Mouse (Mus musculus): ENCODE data around the gene P4hb. TPM values are rescaled to one million over a fixed set of nuclear protein-coding genes. Genes with fewer than 3 reads are reported as not detected.
"Not testable (repeated sequence)": the region's sequence is repeated elsewhere in the genome, so short reads cannot be mapped to it uniquely, and the experiment has no call there.

The P4hb gene
- polyA plus RNA-seq, 1 experiment from 2014 or later = 442 TPM

DNA sequence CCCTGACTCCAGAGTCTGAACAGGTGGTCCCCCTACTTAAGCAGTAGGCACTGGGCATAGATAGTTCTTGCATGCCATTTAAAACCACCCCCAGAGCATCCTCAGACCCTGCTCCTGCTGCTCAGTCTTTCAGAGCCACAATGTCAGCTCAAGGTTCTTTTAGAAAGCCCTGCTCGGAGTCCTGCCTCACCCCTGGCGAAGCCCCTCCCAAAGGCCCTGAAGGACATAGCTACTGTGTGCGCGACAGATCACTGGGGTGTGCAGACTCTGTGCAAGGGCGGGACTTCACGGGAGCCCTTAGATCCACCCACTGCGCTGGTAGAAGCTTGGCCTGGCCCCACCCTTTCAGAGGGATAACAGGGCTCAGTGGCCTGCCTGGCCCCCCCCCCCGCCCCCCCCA is 36.2 kb upstream of the P4hb start:
- H3K27ac ChIP-seq = no peak overlapping the region
- WGBS (ENCODE audit: missing documents) = 90% methylated on average over 7 of the region's 8 CpGs
- H3K36me3 ChIP-seq (ENCODE audit: inconsistent target) = peaks cover 52% of the 10 kb centered on the region; the same call in 1 of the 2 replicates

DNA sequence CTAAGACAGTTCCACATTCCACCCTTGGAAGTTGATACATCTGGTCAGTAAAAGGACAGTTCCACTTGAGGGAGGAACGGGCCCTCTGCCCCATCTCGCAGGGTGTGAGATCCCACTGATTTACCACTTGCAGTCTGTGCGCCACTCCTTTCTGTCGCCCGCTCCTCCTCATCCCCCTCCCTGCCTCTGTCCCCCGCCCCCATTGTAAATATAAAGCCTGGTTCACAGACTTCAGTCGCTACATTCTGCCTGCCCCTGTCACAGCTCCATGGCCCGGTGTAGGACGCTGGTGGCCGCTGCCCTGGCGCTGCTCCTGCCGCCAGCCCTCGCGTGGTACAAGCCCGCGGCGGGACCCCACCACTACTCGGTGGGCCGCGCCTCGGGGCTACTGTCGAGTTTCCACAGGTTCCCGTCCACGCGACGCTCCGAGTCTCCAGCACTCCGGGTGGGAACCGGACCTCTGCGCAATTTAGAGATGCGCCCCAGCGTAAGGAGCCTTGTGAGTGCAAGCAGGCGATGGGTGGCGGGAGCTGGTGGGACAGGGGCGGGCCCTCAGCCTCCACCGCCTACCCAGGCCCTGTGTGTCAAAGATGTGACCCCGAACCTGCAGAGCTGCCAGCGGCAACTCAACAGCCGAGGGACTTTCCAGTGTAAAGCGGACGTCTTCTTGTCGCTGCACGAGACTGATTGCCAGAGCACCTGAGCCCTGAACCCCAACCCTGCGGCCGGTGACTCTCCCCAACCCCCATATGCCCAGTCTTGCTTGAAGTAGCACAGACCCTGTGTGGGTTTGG is 35.4 kb upstream of the P4hb start, which contains the start of gene Npb:
TSS of gene Npb (plus strand) at position 237 of the 794 bp plus-strand sequence.
- peaks cover 53% of the 10 kb centered on the region; the same call in 1 of the 2 replicates for H3K36me3 ChIP-seq (ENCODE audit: inconsistent target)
- 29% methylated on average over 45 of the region's 45 CpGs for WGBS (ENCODE audit: missing documents)
- no peak within 1 kb of the TSS for H3K27ac ChIP-seq

More for the DNA sequence above, 36.2 kb upstream of the P4hb start:
- Histone ChIP-seq H3K4me3 (ENCODE audit: inconsistent target) (no peak overlapping the region), H3K79me2 (ENCODE audit: inconsistent target) (peaks cover 10% of the 10 kb centered on the region; the same call in 1 of the 2 replicates)

DNA sequence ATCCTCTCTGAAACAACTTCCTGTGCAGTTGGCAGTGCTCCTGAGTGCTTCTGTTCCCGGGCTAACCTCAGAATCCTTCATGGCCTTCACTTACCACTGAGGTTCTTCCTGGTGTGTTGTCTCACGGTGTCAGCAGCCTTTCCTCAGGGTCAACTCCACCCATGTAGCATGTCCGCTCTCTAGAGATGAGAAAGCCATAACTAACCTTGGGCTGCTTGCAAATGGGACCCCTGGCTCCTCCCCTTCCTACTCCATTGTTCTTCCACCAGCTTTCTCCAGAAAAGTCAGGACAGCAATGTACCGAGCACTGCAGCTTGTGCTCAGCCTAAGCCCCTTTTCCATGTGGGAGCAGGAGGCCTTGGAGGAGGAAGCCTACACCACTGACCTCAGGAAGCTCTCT is 33.7 kb upstream of the P4hb start:
- H3K79me2 ChIP-seq (ENCODE audit: inconsistent target) = no peaks in the 10 kb centered on the region
- H3K27ac ChIP-seq = no peak overlapping the region
- whole genome bisulfite sequencing (ENCODE audit: missing documents) = 93% methylated on average over 4 of the region's 4 CpGs
- peaks cover 57% of the 10 kb centered on the region; the same call in 1 of the 2 replicates for H3K36me3 ChIP-seq (ENCODE audit: inconsistent target)
- H3K4me3 ChIP-seq (ENCODE audit: inconsistent target) = no peak overlapping the region

More for the DNA sequence above, 35.4 kb upstream of the P4hb start, which contains the start of gene Npb:
- Histone ChIP-seq H3K79me2 (ENCODE audit: inconsistent target) (peaks cover 2% of the 10 kb centered on the region; the same call in 1 of the 2 replicates), H3K4me3 (ENCODE audit: inconsistent target) (no peak within 1 kb of the TSS)

DNA sequence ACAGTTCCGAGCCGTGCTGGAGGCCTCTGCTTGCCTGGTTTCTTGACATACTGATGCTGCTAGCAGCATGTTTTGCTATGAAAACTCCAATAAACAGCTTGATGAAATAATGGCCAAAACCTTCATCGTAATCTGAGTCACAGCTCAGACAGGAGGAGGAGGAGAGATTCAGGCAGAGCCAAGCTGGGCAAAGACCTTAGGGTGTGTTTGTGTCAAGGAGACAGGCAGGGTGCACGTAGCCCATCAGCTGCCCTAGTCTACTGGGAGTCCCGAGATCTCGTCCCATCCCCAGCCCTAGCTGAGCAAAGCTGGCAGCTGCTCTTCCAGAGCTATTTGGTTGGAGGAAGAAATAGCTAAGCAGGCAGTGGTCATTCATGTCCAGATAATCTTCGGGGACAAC is 32.6 kb upstream of the P4hb start:
- Histone ChIP-seq H3K79me2 (ENCODE audit: inconsistent target) (no peaks in the 10 kb centered on the region), H3K4me3 (ENCODE audit: inconsistent target) (no peak overlapping the region), H3K36me3 (ENCODE audit: inconsistent target) (peaks cover 53% of the 10 kb centered on the region; the same call in 1 of the 2 replicates), H3K27ac (no peak overlapping the region)
- WGBS (ENCODE audit: missing documents) = 89% methylated on average over 7 of the region's 7 CpGs

- H3K4me3 ChIP-seq (ENCODE audit: inconsistent target) = no peak overlapping the region
- WGBS (ENCODE audit: missing documents) = 95% methylated on average over 2 of the region's 2 CpGs
Observed at GRCm38 (mm10) chr11:120603545-120603944, 30.5 kb upstream of the P4hb start.

DNA sequence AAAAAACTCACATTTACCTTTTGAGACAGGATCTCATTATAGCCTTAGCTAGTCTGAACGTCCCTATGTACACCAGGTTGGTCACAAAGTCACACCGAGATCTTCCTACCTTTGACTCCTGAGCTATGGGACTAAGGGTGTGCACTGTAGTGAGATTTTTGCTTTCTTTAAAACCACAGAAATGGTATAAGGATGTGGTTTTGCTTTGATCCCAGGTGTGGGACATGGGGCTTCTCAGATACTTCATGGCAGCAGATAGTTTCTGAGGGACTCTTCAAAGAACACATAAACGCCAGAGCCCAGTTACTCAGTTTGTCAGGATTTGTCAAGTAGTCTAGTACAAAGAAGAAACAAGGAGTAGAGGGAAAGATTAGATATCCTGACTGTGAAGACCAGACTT is 27.7 kb upstream of the P4hb start:
- Histone ChIP-seq H3K4me3 (ENCODE audit: inconsistent target) (no peak overlapping the region), H3K36me3 (ENCODE audit: inconsistent target) (peaks cover 52% of the 10 kb centered on the region; the same call in 1 of the 2 replicates), H3K27ac (no peak overlapping the region), H3K79me2 (ENCODE audit: inconsistent target) (peaks cover 35% of the 10 kb centered on the region)
- WGBS (ENCODE audit: missing documents) = 81% methylated on average over 3 of the region's 3 CpGs

More at GRCm38 (mm10) chr11:120603545-120603944, 30.5 kb upstream of the P4hb start:
- Histone ChIP-seq H3K36me3 (ENCODE audit: inconsistent target) (peaks cover 45% of the 10 kb centered on the region; the same call in 1 of the 2 replicates), H3K79me2 (ENCODE audit: inconsistent target) (peaks cover 15% of the 10 kb centered on the region), H3K27ac (no peak overlapping the region)

GRCm38 (mm10) chr11:120598990-120599549 is 26.0 kb upstream of the P4hb start:
- WGBS (ENCODE audit: missing documents) = 48% methylated on average over 16 of the region's 17 CpGs
- Histone ChIP-seq H3K36me3 (ENCODE audit: inconsistent target) (peaks cover 54% of the 10 kb centered on the region; the same call in 1 of the 2 replicates), H3K4me3 (ENCODE audit: inconsistent target) (peak overlapping the region; percentile 55), H3K79me2 (ENCODE audit: inconsistent target) (peaks cover 51% of the 10 kb centered on the region), H3K27ac (peak overlapping the region; percentile 85)

DNA sequence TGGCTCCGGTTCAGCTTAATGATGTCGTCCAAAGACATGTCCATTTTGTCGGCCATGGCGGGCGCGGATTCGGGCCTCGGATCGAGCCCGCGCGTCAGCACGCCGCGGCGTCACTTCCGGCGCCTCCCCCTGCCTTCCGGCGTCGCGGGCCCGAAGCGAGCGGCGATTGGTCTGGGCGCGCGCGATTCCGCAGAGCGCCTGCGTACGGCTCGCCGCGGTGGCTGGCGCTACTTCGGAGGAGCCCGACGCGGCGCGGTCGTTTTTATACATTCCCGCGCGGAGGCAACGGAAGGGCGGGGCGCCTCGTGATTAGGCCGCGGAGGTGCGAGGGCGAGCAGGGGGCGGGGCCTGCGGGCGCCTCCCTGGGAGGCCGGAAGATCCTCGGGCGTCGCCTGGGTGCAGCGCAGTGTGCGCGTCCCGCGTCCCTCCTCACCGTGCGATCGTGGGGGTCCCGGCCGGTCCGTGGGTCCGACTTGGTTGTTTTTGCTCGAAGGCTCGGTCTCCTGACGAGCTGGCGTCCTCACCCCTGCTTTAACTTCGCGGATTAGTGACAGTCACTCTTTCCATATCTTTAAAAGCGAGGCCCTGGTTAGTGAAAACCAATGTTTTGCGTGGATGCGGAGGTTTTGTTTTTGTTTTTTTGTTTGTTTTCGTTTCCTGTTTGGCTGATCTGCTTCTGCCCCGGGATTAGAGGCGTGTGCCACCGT is 25.4 kb upstream of the P4hb start, which contains the start of the genes Alyref and Anapc11:
TSS of gene Alyref (minus strand) at position 83 of the 707 bp plus-strand sequence.
TSS of gene Anapc11 (plus strand) at position 139 of the 707 bp plus-strand sequence.
- Histone ChIP-seq H3K36me3 (ENCODE audit: inconsistent target) (peaks cover 54% of the 10 kb centered on the region; the same call in 1 of the 2 replicates), H3K27ac (peak within 1 kb of the TSS; percentile 85), H3K4me3 (ENCODE audit: inconsistent target) (peak within 1 kb of the TSS; percentile 75), H3K79me2 (ENCODE audit: inconsistent target) (peaks cover 57% of the 10 kb centered on the region)
- under 1% methylated on average over 73 of the region's 88 CpGs for WGBS (ENCODE audit: missing documents)

DNA sequence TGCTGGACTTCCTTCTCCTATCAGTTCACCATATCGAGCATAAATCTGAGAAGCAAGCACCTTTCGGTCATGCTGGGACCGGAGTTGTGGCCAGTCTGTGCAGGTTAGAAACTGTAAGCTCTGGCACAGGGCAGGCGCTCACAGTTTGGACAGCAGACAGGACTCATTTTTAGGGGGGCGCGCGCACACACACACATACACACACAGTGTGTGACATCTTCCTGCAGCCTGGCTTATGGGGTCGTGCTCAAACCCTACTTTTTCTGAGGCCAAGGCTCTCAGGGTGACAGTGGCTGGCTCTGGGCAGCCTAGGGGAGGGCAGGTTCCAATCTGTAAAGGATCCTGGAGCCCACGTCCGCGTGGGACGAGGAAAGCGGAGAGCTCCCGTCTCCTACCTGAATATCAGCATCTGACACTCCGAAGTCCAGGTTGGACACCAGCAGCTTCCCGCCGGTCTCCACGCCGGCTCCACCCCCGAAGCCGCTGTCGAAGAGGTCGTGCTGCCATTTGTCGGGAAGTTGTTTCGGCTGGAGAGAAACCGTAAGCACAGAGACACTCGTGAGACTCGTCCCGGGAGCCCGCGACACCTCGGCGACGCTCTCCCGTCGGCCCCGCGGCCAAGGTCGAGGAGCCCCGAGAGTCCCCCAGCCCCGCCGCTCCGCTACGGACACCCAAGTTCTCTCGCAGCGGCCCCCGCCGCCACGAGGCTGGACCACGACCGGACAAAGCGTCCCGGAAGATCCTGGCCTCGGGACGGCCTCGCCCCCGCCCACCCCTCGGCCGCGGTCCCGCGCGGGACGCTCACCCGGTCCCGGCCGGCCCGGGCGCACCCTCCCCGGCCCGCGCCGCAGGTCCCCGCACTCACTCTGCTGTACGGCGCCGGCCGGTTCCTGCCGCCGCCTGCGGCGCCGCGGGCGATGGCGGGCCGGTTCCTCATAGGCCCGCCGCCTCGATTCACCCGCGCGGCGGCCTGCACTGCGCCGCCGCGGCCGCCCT is 24.5 kb upstream of the P4hb start:
- peaks cover 66% of the 10 kb centered on the region for H3K79me2 ChIP-seq (ENCODE audit: inconsistent target)
- H3K27ac ChIP-seq = peak overlapping the region; percentile 49
- H3K36me3 ChIP-seq (ENCODE audit: inconsistent target) = peaks cover 54% of the 10 kb centered on the region; the same call in 1 of the 2 replicates
- H3K4me3 ChIP-seq (ENCODE audit: inconsistent target) = peak overlapping the region; percentile 75
- WGBS (ENCODE audit: missing documents) = 3% methylated on average over 95 of the region's 99 CpGs

DNA sequence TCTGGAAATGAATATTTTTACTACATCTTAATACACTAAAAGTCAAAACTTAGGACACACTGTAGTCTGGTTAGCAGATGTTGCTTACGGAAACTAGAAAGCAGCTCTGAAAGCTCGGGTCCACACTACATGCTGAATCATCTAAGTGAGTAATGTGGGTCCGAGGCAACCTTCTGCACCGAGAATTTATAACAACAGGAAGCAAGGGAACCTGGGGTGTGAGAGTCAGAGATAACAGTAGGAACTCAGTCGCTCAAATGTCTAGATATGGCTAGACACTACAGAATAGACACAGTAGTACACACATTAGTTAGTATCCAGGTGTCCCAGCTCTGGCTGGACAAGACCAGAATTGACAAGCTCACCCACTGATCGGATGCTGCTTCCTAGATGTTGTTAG is 15.5 kb upstream of the P4hb start:
- no peak overlapping the region for H3K27ac ChIP-seq
- H3K79me2 ChIP-seq (ENCODE audit: inconsistent target) = peaks cover 26% of the 10 kb centered on the region
- peaks cover 51% of the 10 kb centered on the region; the same call in 1 of the 2 replicates for H3K36me3 ChIP-seq (ENCODE audit: inconsistent target)
- WGBS (ENCODE audit: missing documents) = 60% methylated on average over 6 of the region's 6 CpGs
- no peak overlapping the region for H3K4me3 ChIP-seq (ENCODE audit: inconsistent target)

GRCm38 (mm10) chr11:120583937-120584336 is 10.9 kb upstream of the P4hb start:
- 88% methylated on average over 1 of the region's 1 CpGs for WGBS (ENCODE audit: missing documents)
- H3K79me2 ChIP-seq (ENCODE audit: inconsistent target) = peaks cover 21% of the 10 kb centered on the region
- H3K4me3 ChIP-seq (ENCODE audit: inconsistent target) = no peak overlapping the region
- no peak overlapping the region for H3K27ac ChIP-seq
- peaks cover 32% of the 10 kb centered on the region for H3K36me3 ChIP-seq (ENCODE audit: inconsistent target)

GRCm38 (mm10) chr11:120582982-120583293 is 9.9 kb upstream of the P4hb start:
- H3K36me3 ChIP-seq (ENCODE audit: inconsistent target) = peaks cover 33% of the 10 kb centered on the region
- H3K27ac ChIP-seq; H3K4me3 ChIP-seq (ENCODE audit: inconsistent target): not testable (repeated sequence)
- WGBS (ENCODE audit: missing documents) = 95% methylated on average over 2 of the region's 2 CpGs
- H3K79me2 ChIP-seq (ENCODE audit: inconsistent target) = peaks cover 31% of the 10 kb centered on the region

- Histone ChIP-seq H3K4me3 (ENCODE audit: inconsistent target) (peak overlapping the region; percentile 39), H3K36me3 (ENCODE audit: inconsistent target) (peaks cover 32% of the 10 kb centered on the region), H3K79me2 (ENCODE audit: inconsistent target) (peaks cover 33% of the 10 kb centered on the region), H3K27ac (peak overlapping the region; percentile 89)
- 62% methylated on average over 8 of the region's 8 CpGs for WGBS (ENCODE audit: missing documents)
Observed at GRCm38 (mm10) chr11:120582268-120582981, 9.4 kb upstream of the P4hb start.

All from macrophage (primary cell).